ENCODE assay signal across 19 mouse cellular contexts in the genomic region with DNA sequence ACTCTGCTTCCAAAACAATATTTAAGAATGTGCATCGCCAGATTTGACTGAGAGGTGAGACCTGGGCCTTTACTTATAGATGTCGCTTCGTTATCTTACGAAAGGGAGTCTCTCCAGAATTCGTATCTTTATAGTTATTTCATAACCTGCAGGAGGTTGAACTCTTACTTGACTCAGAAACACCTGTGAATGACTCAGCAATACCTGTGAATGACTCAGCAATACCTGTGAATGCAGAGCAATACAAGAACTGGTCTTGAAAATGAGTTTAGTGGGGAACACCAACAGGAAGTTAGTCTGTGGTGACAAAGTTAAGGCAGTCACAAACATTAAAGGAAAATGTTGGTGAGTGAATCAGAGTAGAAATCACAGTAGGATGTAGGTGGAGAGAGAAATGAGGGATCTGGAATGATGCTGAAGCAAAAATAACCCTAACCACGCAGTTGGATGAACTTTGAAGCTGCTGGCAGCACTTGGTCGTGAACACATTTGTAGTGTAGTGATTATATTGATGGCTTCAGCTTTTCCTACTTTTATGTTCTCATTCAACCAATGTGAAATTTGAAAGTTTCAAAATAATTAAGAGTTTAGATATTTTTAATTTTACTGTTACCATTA.
"Had no signal": no experiment of that assay in that cellular context is flagged by ENCODE, and none has a peak within 500 bp of the region (broad histone marks: within the 10 kb centered on the region; RNA-seq: fewer than 3 reads in every experiment).

No protein-coding gene starts in this region.

- H3K9ac ChIP-seq: liver, embryonic 13.5 days; neural tube, embryonic 12.5 days; neural tube, embryonic 15.5 days; stomach, embryonic 15.5 days had no signal

- H3K4me2 ChIP-seq: liver, embryonic 13.5 days; midbrain, embryonic 11.5 days; neural tube, embryonic 12.5 days; neural tube, embryonic 15.5 days; stomach, embryonic 15.5 days had no signal

- H3K4me3 ChIP-seq: left cerebral cortex, adult 2 months; liver, embryonic 13.5 days; neural tube, embryonic 12.5 days; neural tube, embryonic 15.5 days; stomach, embryonic 15.5 days had no signal

- H3K36me3 ChIP-seq: liver, embryonic 13.5 days; neural tube, embryonic 12.5 days; neural tube, embryonic 15.5 days; stomach, embryonic 15.5 days had no signal

- H3K9me3 ChIP-seq: liver, embryonic 13.5 days; neural tube, embryonic 12.5 days; neural tube, embryonic 15.5 days; stomach, embryonic 15.5 days had no signal

- H3K27me3 ChIP-seq: liver, embryonic 13.5 days; neural tube, embryonic 12.5 days; neural tube, embryonic 15.5 days; stomach, embryonic 15.5 days had no signal

- H3K4me1 ChIP-seq: liver, embryonic 13.5 days; neural tube, embryonic 12.5 days; neural tube, embryonic 15.5 days; stomach, embryonic 15.5 days had no signal

- DNase-seq: kidney, adult 18-20 months; kidney, adult 9 months; kidney, postnatal 14 days; kidney, postnatal 4 days; layer of hippocampus, adult 9-11 months; layer of hippocampus, postnatal 36 days; liver, embryonic 13.5 days; lung, adult 2 months; lung, postnatal 14 days; lung, postnatal 4 days; midbrain, embryonic 14.5 days; spleen, adult 18-20 months; thymus, adult 2 months; thymus, postnatal 14 days had no signal

- H3K27ac ChIP-seq: left cerebral cortex, adult 2 months; liver, embryonic 13.5 days; neural tube, embryonic 12.5 days; neural tube, embryonic 15.5 days; stomach, embryonic 15.5 days had no signal
